Mouse (Mus musculus): ENCODE data around the gene Sco1. TPM values are rescaled to one million over a fixed set of nuclear protein-coding genes. Genes with fewer than 3 reads are reported as not detected.
A peak's percentile ranks its signal among the peaks of the same experiment; 100 is the strongest.
"Not testable (repeated sequence)": the region's sequence is repeated elsewhere in the genome, so short reads cannot be mapped to it uniquely, and the experiment has no call there.

The Sco1 gene
- total and polyA plus RNA-seq, 2 experiments from 2014 or later, result 8.2 to 15.8 TPM

- H3K9ac ChIP-seq (replicated peaks; ENCODE audit: low read depth, low read length), result no peak overlapping the region
- no peak for TF ChIP-seq CTCF (IDR thresholded peaks at IDR 0.05; ENCODE audit: low read depth)
- no peak for TF ChIP-seq EP300 (IDR thresholded peaks at IDR 0.05; ENCODE audit: low read depth)
- no peak overlapping the region for H3K27ac ChIP-seq (ENCODE audit: low read depth)
- WGBS, result 72% methylated on average over 4 of the region's 4 CpGs
- ATAC-seq (ENCODE audit: insufficient read depth, low read depth), result no peak
- H3K9me3 ChIP-seq (replicated peaks; ENCODE audit: control insufficient read depth, low read length), result no peaks in the 10 kb centered on the region
- H3K4me3 ChIP-seq (ENCODE audit: low read depth, low read length), result no peak overlapping the region
- no peak overlapping the region for H3K4me2 ChIP-seq (ENCODE audit: low read depth, low read length)
- no peaks in the 10 kb centered on the region for H3K27me3 ChIP-seq (ENCODE audit: control insufficient read depth, insufficient read depth, low read length)
- H3K4me1 ChIP-seq (ENCODE audit: control insufficient read depth, insufficient read depth), result 0 out of 2 replicates have a peak, but pooled peaks cover 6% of the 10 kb centered on the region
- no peak for DNase-seq (ENCODE audit: low spot score)
- H3K36me3 ChIP-seq (replicated peaks; ENCODE audit: control insufficient read depth, insufficient read depth, low read length), result no peaks in the 10 kb centered on the region
Observed at GRCm38 (mm10) chr11:67011635-67012034, 40.8 kb upstream of the Sco1 start.

- TF ChIP-seq EP300 (IDR thresholded peaks at IDR 0.05; ENCODE audit: low read depth) (no peak), CTCF (IDR thresholded peaks at IDR 0.05; ENCODE audit: low read depth) (no peak)
- H3K4me2 ChIP-seq (ENCODE audit: low read depth, low read length), result no peak overlapping the region
- no peak overlapping the region for H3K27ac ChIP-seq (ENCODE audit: low read depth)
- no peaks in the 10 kb centered on the region for H3K9me3 ChIP-seq (replicated peaks; ENCODE audit: control insufficient read depth, low read length)
- no peak overlapping the region for H3K9ac ChIP-seq (replicated peaks; ENCODE audit: low read depth, low read length)
- 0 out of 2 replicates have a peak, but pooled peaks have one; percentile 18 for ATAC-seq (ENCODE audit: insufficient read depth, low read depth)
- no peaks in the 10 kb centered on the region for H3K36me3 ChIP-seq (replicated peaks; ENCODE audit: control insufficient read depth, insufficient read depth, low read length)
- no peak overlapping the region for H3K4me3 ChIP-seq (ENCODE audit: low read depth, low read length)
- no peaks in the 10 kb centered on the region for H3K27me3 ChIP-seq (ENCODE audit: control insufficient read depth, insufficient read depth, low read length)
- H3K4me1 ChIP-seq (ENCODE audit: control insufficient read depth, insufficient read depth), result no peaks in the 10 kb centered on the region
- DNase-seq (ENCODE audit: low spot score), result no peak
- WGBS, result 22% methylated on average over 12 of the region's 12 CpGs
Observed at GRCm38 (mm10) chr11:67017801-67018591, 34.5 kb upstream of the Sco1 start.

GRCm38 (mm10) chr11:67019711-67020475 is 32.6 kb upstream of the Sco1 start:
- no peak for DNase-seq (ENCODE audit: low spot score)
- H3K36me3 ChIP-seq (replicated peaks; ENCODE audit: control insufficient read depth, insufficient read depth, low read length), result no peaks in the 10 kb centered on the region
- H3K4me3 ChIP-seq (ENCODE audit: low read depth, low read length), result no peak overlapping the region
- no peaks in the 10 kb centered on the region for H3K9me3 ChIP-seq (replicated peaks; ENCODE audit: control insufficient read depth, low read length)
- peaks cover 4% of the 10 kb centered on the region; the same call in 1 of the 2 replicates for H3K4me1 ChIP-seq (ENCODE audit: control insufficient read depth, insufficient read depth)
- H3K27me3 ChIP-seq (ENCODE audit: control insufficient read depth, insufficient read depth, low read length), result no peaks in the 10 kb centered on the region
- H3K9ac ChIP-seq (replicated peaks; ENCODE audit: low read depth, low read length), result no peak overlapping the region
- no peak for TF ChIP-seq EP300 (IDR thresholded peaks at IDR 0.05; ENCODE audit: low read depth)
- TF ChIP-seq CTCF (IDR thresholded peaks at IDR 0.05; ENCODE audit: low read depth), result no peak
- ATAC-seq (ENCODE audit: insufficient read depth, low read depth), result no peak
- WGBS, result 52% methylated on average over 7 of the region's 7 CpGs
- no peak overlapping the region for H3K27ac ChIP-seq (ENCODE audit: low read depth)
- no peak overlapping the region for H3K4me2 ChIP-seq (ENCODE audit: low read depth, low read length)

- Histone ChIP-seq H3K4me2 (ENCODE audit: low read depth, low read length) (peak overlapping the region; percentile 24), H3K9ac (replicated peaks; ENCODE audit: low read depth, low read length) (no peak overlapping the region), H3K9me3 (replicated peaks; ENCODE audit: control insufficient read depth, low read length) (no peaks in the 10 kb centered on the region), H3K27ac (ENCODE audit: low read depth) (no peak overlapping the region), H3K27me3 (ENCODE audit: control insufficient read depth, insufficient read depth, low read length) (no peaks in the 10 kb centered on the region), H3K4me3 (ENCODE audit: low read depth, low read length) (0 out of 2 replicates have a peak overlapping the region, but pooled peaks have one; percentile 1), H3K4me1 (ENCODE audit: control insufficient read depth, insufficient read depth) (peaks cover 4% of the 10 kb centered on the region; the same call in 1 of the 2 replicates), H3K36me3 (replicated peaks; ENCODE audit: control insufficient read depth, insufficient read depth, low read length) (no peaks in the 10 kb centered on the region)
- 3% methylated on average over 12 of the region's 12 CpGs for WGBS
- ATAC-seq (ENCODE audit: insufficient read depth, low read depth) (no peak), DNase-seq (ENCODE audit: low spot score) (peak; percentile 63)
- TF ChIP-seq CTCF (IDR thresholded peaks at IDR 0.05; ENCODE audit: low read depth), result peak; percentile 80
- no peak for TF ChIP-seq EP300 (IDR thresholded peaks at IDR 0.05; ENCODE audit: low read depth)
Observed at GRCm38 (mm10) chr11:67020948-67021347, 31.5 kb upstream of the Sco1 start.

DNA sequence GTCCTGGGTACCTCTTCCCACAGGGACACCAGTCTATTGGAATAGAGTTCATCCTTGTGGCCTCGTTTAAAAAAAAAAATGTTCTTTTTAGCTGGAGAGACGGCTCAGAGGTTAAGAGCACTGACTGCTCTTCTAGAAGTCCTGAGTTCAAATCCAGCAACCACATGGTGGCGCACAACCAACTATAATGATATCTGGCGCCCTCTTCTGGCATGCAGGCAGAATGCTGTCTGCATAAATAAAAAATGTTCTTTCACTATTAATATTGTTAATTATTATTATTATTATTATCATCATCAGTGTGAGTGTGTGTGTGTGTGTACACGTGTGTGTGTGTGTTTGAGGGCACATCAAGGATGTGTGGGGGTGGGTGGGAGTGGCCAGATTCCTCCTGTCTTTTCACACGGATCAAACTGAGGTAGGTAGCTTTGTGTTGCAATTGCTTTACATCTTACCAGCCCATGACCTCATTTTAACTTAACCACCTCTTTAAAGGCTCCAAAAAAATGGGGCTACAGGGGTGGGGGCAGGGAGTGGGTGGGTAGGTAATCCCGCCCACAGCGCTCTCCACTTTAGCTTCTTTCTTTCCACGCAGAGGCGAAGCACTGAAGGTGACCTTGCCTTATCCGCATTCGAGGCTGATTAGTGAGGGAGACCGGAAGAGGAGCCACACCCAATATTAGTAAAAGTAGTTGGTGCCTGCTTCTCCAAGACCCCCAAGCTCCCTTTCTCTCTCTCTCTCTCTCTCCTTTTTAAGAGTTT is 29.9 kb upstream of the Sco1 start:
- Histone ChIP-seq H3K27me3 (ENCODE audit: control insufficient read depth, insufficient read depth, low read length) (no peaks in the 10 kb centered on the region), H3K4me1 (ENCODE audit: control insufficient read depth, insufficient read depth) (peaks cover 4% of the 10 kb centered on the region; the same call in 1 of the 2 replicates), H3K4me3 (ENCODE audit: low read depth, low read length) (no peak overlapping the region), H3K9me3 (replicated peaks; ENCODE audit: control insufficient read depth, low read length) (no peaks in the 10 kb centered on the region), H3K27ac (ENCODE audit: low read depth) (no peak overlapping the region), H3K9ac (replicated peaks; ENCODE audit: low read depth, low read length) (no peak overlapping the region), H3K4me2 (ENCODE audit: low read depth, low read length) (no peak overlapping the region), H3K36me3 (replicated peaks; ENCODE audit: control insufficient read depth, insufficient read depth, low read length) (no peaks in the 10 kb centered on the region)
- DNase-seq (ENCODE audit: low spot score) (no peak), ATAC-seq (ENCODE audit: insufficient read depth, low read depth) (no peak)
- 62% methylated on average over 13 of the region's 13 CpGs for WGBS
- peak; percentile 49; the same call in 1 of the 2 replicates for TF ChIP-seq CTCF (IDR thresholded peaks at IDR 0.05; ENCODE audit: low read depth)
- TF ChIP-seq EP300 (IDR thresholded peaks at IDR 0.05; ENCODE audit: low read depth), result no peak

DNA sequence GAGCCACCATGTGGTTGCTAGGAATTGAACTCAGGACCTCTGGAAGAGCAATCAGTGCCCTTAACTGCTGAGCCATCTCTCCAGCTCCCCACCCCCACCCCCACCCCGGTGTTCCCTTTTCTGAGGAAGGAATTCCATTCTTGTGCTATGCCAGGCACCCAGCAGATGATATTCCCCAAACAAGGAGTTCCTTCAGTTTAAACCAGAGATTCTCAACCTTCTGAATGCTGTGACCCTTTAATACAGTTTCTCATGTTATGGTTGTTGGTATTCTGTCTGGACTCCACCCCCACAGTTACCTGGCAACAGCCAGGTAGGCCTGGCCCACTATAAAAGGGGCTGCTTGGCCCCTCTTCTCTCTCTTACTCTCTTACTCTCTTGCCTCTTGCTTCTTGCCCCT is 29.3 kb upstream of the Sco1 start:
- H3K4me3 ChIP-seq (ENCODE audit: low read depth, low read length); H3K9ac ChIP-seq (replicated peaks; ENCODE audit: low read depth, low read length); H3K4me1 ChIP-seq (ENCODE audit: control insufficient read depth, insufficient read depth); H3K36me3 ChIP-seq (replicated peaks; ENCODE audit: control insufficient read depth, insufficient read depth, low read length); DNase-seq (ENCODE audit: low spot score); ATAC-seq (ENCODE audit: insufficient read depth, low read depth); H3K27me3 ChIP-seq (ENCODE audit: control insufficient read depth, insufficient read depth, low read length); H3K4me2 ChIP-seq (ENCODE audit: low read depth, low read length); H3K9me3 ChIP-seq (replicated peaks; ENCODE audit: control insufficient read depth, low read length); H3K27ac ChIP-seq (ENCODE audit: low read depth): not testable (repeated sequence)
- WGBS, result 65% methylated on average over 1 of the region's 1 CpGs

Measured in heart, postnatal 0 days (tissue).